Comparison of ENCODE assay signal across 23 mouse cellular contexts in the genomic region with DNA sequence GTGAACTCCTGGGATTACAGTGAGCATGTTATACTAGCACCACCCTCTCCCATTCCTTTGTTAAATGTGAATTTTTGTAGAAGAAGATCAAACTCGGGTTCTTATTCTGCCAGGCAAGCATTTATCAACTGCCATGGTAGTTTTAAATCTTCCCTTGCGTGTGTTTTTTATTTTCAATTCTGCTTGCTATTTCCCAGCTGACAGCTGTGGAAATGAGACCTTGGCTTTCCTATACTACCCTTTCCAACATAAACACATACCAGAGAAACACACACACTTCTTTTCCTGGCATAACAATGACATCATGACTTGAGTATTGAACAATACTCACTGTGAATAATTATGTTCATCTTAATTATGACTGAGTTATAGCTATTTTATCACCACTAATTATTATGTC. TPM values are rescaled to one million over a fixed set of nuclear protein-coding genes. Genes with fewer than 3 reads are reported as not detected.
"Had no signal": no experiment of that assay in that cellular context is flagged by ENCODE, and none has a peak within 500 bp of the region (broad histone marks: within the 10 kb centered on the region; RNA-seq: fewer than 3 reads in every experiment).

No protein-coding gene starts in this region.

- H3K9me3 ChIP-seq: limb, embryonic 12.5 days; limb, embryonic 15.5 days; liver, embryonic 12.5 days; liver, embryonic 15.5 days; midbrain, embryonic 13.5 days had no signal

- H3K27me3 ChIP-seq: limb, embryonic 12.5 days; limb, embryonic 15.5 days; liver, embryonic 12.5 days; liver, embryonic 15.5 days; midbrain, embryonic 13.5 days had no signal

- H3K4me3 ChIP-seq: limb, embryonic 12.5 days; limb, embryonic 15.5 days; liver, embryonic 12.5 days; liver, embryonic 15.5 days; midbrain, embryonic 13.5 days had no signal

- H3K27ac ChIP-seq: limb, embryonic 12.5 days; limb, embryonic 15.5 days; liver, embryonic 12.5 days; liver, embryonic 15.5 days; macrophage; midbrain, embryonic 13.5 days had no signal

- H3K4me1 ChIP-seq: limb, embryonic 12.5 days; limb, embryonic 15.5 days; liver, embryonic 12.5 days; liver, embryonic 15.5 days; midbrain, embryonic 13.5 days had no signal

- H3K36me3 ChIP-seq: limb, embryonic 12.5 days; limb, embryonic 15.5 days; liver, embryonic 12.5 days; liver, embryonic 15.5 days; midbrain, embryonic 13.5 days had no signal

- ATAC-seq: liver, embryonic 12.5 days; midbrain, embryonic 13.5 days; midbrain, embryonic 16.5 days had no signal

- DNase-seq: kidney, adult 18-20 months; kidney, adult 9 months; kidney, postnatal 14 days; kidney, postnatal 4 days; left cerebral cortex, postnatal 4 days; lung, adult 2 months; thymus, adult 18-20 months; thymus, postnatal 36 days had no signal

- H3K4me2 ChIP-seq: limb, embryonic 12.5 days; limb, embryonic 15.5 days; liver, embryonic 12.5 days; liver, embryonic 15.5 days; midbrain, embryonic 13.5 days had no signal

- H3K9ac ChIP-seq: limb, embryonic 12.5 days; limb, embryonic 15.5 days; liver, embryonic 12.5 days; liver, embryonic 15.5 days; midbrain, embryonic 13.5 days had no signal

RNA-seq across cellular contexts. Expression of a gene that starts 14.9 kb away (rescaled TPM):
- polyA plus RNA-seq: kidney, embryonic 16.5 days; limb, embryonic 12.5 days; limb, embryonic 15.5 days; liver, embryonic 12.5 days; liver, embryonic 15.5 days; lung, adult 2 months; macrophage; midbrain, embryonic 13.5 days; midbrain, embryonic 16.5 days; neural tube, embryonic 11.5 days; neural tube, embryonic 14.5 days; small intestine, adult 2 months; spleen, adult 2 months had no signal

RNA-seq across cellular contexts. Expression of a gene that starts 35.2 kb away (rescaled TPM):
- polyA plus RNA-seq: kidney, embryonic 16.5 days; limb, embryonic 12.5 days; limb, embryonic 15.5 days; liver, embryonic 12.5 days; liver, embryonic 15.5 days; lung, adult 2 months; macrophage; midbrain, embryonic 13.5 days; midbrain, embryonic 16.5 days; neural tube, embryonic 11.5 days; neural tube, embryonic 14.5 days; small intestine, adult 2 months; spleen, adult 2 months; stomach, embryonic 16.5 days; testis, adult 2 months; urinary bladder, adult 2 months had no signal
